Mouse (Mus musculus): ENCODE data around the gene Gatad2a. TPM values are rescaled to one million over a fixed set of nuclear protein-coding genes. Genes with fewer than 3 reads are reported as not detected.

The Gatad2a gene
- total and polyA plus RNA-seq, 3 experiments: 24.7 to 36.4 (median 36.4) TPM

- H3K27me3 ChIP-seq (ENCODE audit: control insufficient read depth, insufficient read depth, low read length): no peaks in the 10 kb centered on the region
- 73% methylated on average over 2 of the region's 2 CpGs for whole genome bisulfite sequencing
Measured at GRCm38 (mm10) chr8:69984876-69985553, 11.2 kb downstream of the Gatad2a start.

GRCm38 (mm10) chr8:69978456-69978855 lies 17.7 kb downstream of the Gatad2a start:
- H3K4me3 ChIP-seq: no peak overlapping the region
- H3K9ac ChIP-seq (ENCODE audit: low read depth, low read length): no peak overlapping the region
- H3K36me3 ChIP-seq (ENCODE audit: control insufficient read depth, insufficient read depth, low read length): no peaks in the 10 kb centered on the region
- no peak overlapping the region for H3K27ac ChIP-seq
- WGBS: 88% methylated on average over 4 of the region's 4 CpGs
- intact Hi-C loops (cut with DNase I): no loop called here
- TF ChIP-seq POLR2A (IDR thresholded peaks at IDR 0.05; ENCODE audit: insufficient read depth, low read depth, low read length) (no peak), EP300 (IDR thresholded peaks at IDR 0.05; ENCODE audit: insufficient read depth, low read depth, low read length) (no peak), CTCF (IDR thresholded peaks at IDR 0.05) (no peak)
- peaks cover 4% of the 10 kb centered on the region; the same call in 1 of the 2 replicates for H3K79me2 ChIP-seq (replicated peaks; ENCODE audit: control insufficient read depth, insufficient read depth, low read length)
- peaks cover 1% of the 10 kb centered on the region; the same call in 1 of the 2 replicates for H3K4me1 ChIP-seq (ENCODE audit: control insufficient read depth, insufficient read depth, low read length)
- no peaks in the 10 kb centered on the region for H3K27me3 ChIP-seq (ENCODE audit: control insufficient read depth, insufficient read depth, low read length)
- no peak for DNase-seq

More at GRCm38 (mm10) chr8:69984876-69985553, 11.2 kb downstream of the Gatad2a start:
- no peak overlapping the region for H3K9ac ChIP-seq (ENCODE audit: low read depth, low read length)
- H3K79me2 ChIP-seq (replicated peaks; ENCODE audit: control insufficient read depth, insufficient read depth, low read length): no peaks in the 10 kb centered on the region
- DNase-seq: no peak
- H3K4me3 ChIP-seq: no peak overlapping the region
- TF ChIP-seq CTCF (IDR thresholded peaks at IDR 0.05) (no peak), EP300 (IDR thresholded peaks at IDR 0.05; ENCODE audit: insufficient read depth, low read depth, low read length) (no peak), POLR2A (IDR thresholded peaks at IDR 0.05; ENCODE audit: insufficient read depth, low read depth, low read length) (no peak)
- no peaks in the 10 kb centered on the region for H3K36me3 ChIP-seq (ENCODE audit: control insufficient read depth, insufficient read depth, low read length)
- no peak overlapping the region for H3K27ac ChIP-seq
- intact Hi-C loops (cut with DNase I): no loop called here
- peaks cover 2% of the 10 kb centered on the region for H3K4me1 ChIP-seq (ENCODE audit: control insufficient read depth, insufficient read depth, low read length)

- Histone ChIP-seq H3K4me1 (ENCODE audit: control insufficient read depth, insufficient read depth, low read length) (peaks cover 15% of the 10 kb centered on the region), H3K4me3 (peak overlapping the region; percentile 69), H3K9ac (ENCODE audit: low read depth, low read length) (peak overlapping the region; percentile 62), H3K27ac (peak overlapping the region; percentile 80), H3K36me3 (ENCODE audit: control insufficient read depth, insufficient read depth, low read length) (peaks cover 8% of the 10 kb centered on the region), H3K27me3 (ENCODE audit: control insufficient read depth, insufficient read depth, low read length) (no peaks in the 10 kb centered on the region), H3K79me2 (replicated peaks; ENCODE audit: control insufficient read depth, insufficient read depth, low read length) (peaks cover 6% of the 10 kb centered on the region)
- intact Hi-C loops (cut with DNase I): loop anchor here (2.0 kb wide), 1 partner anchor 20 kb away; no protein-coding TSS in a partner anchor
- no peak for TF ChIP-seq POLR2A (IDR thresholded peaks at IDR 0.05; ENCODE audit: insufficient read depth, low read depth, low read length)
- no peak for TF ChIP-seq EP300 (IDR thresholded peaks at IDR 0.05; ENCODE audit: insufficient read depth, low read depth, low read length)
- no peak for TF ChIP-seq CTCF (IDR thresholded peaks at IDR 0.05)
- DNase-seq: no peak
- 53% methylated on average over 5 of the region's 5 CpGs for WGBS
Measured at GRCm38 (mm10) chr8:69974806-69975205, 21.4 kb downstream of the Gatad2a start.

- peaks cover 13% of the 10 kb centered on the region for H3K36me3 ChIP-seq (ENCODE audit: control insufficient read depth, insufficient read depth, low read length)
- DNase-seq: peak; percentile 97 to 99
- peak overlapping the region; percentile 80 for H3K27ac ChIP-seq
- H3K27me3 ChIP-seq (ENCODE audit: control insufficient read depth, insufficient read depth, low read length): no peaks in the 10 kb centered on the region
- H3K4me1 ChIP-seq (ENCODE audit: control insufficient read depth, insufficient read depth, low read length): peaks cover 18% of the 10 kb centered on the region
- WGBS: under 1% methylated on average over 49 of the region's 50 CpGs
- TF ChIP-seq POLR2A (IDR thresholded peaks at IDR 0.05; ENCODE audit: insufficient read depth, low read depth, low read length) (peak; percentile 87), EP300 (IDR thresholded peaks at IDR 0.05; ENCODE audit: insufficient read depth, low read depth, low read length) (peak; percentile 71; the same call in 1 of the 2 replicates), CTCF (IDR thresholded peaks at IDR 0.05) (no peak)
- peaks cover 6% of the 10 kb centered on the region for H3K79me2 ChIP-seq (replicated peaks; ENCODE audit: control insufficient read depth, insufficient read depth, low read length)
- peak overlapping the region; percentile 69 for H3K4me3 ChIP-seq
- intact Hi-C loops (cut with DNase I): loop anchor here (2.0 kb wide), 1 partner anchor 21 kb away; no protein-coding TSS in a partner anchor
- H3K9ac ChIP-seq (ENCODE audit: low read depth, low read length): peak overlapping the region; percentile 94
Measured at GRCm38 (mm10) chr8:69974194-69974614, 22.0 kb downstream of the Gatad2a start.

GRCm38 (mm10) chr8:69973442-69974161 lies 22.6 kb downstream of the Gatad2a start:
- H3K27me3 ChIP-seq (ENCODE audit: control insufficient read depth, insufficient read depth, low read length): no peaks in the 10 kb centered on the region
- H3K9ac ChIP-seq (ENCODE audit: low read depth, low read length): peak overlapping the region; percentile 94
- H3K27ac ChIP-seq: peak overlapping the region; percentile 92
- peaks cover 6% of the 10 kb centered on the region for H3K79me2 ChIP-seq (replicated peaks; ENCODE audit: control insufficient read depth, insufficient read depth, low read length)
- intact Hi-C loops (cut with DNase I): loop anchor here (2.0 kb wide), 2 partner anchors 21 to 37 kb away; no protein-coding TSS in a partner anchor
- H3K36me3 ChIP-seq (ENCODE audit: control insufficient read depth, insufficient read depth, low read length): peaks cover 13% of the 10 kb centered on the region
- peak; percentile 66 to 77 for DNase-seq
- H3K4me1 ChIP-seq (ENCODE audit: control insufficient read depth, insufficient read depth, low read length): peaks cover 19% of the 10 kb centered on the region
- peak overlapping the region; percentile 96 for H3K4me3 ChIP-seq
- WGBS: under 1% methylated on average over 32 of the region's 68 CpGs
- TF ChIP-seq POLR2A (IDR thresholded peaks at IDR 0.05; ENCODE audit: insufficient read depth, low read depth, low read length): no peak
- no peak for TF ChIP-seq EP300 (IDR thresholded peaks at IDR 0.05; ENCODE audit: insufficient read depth, low read depth, low read length)
- no peak for TF ChIP-seq CTCF (IDR thresholded peaks at IDR 0.05)
